Mouse (Mus musculus): ENCODE results near the gene Stau1.
"Not testable (repeated sequence)": the region's sequence is repeated elsewhere in the genome, so short reads cannot be mapped to it uniquely, and the experiment has no call there.

Stau1 gene

DNA sequence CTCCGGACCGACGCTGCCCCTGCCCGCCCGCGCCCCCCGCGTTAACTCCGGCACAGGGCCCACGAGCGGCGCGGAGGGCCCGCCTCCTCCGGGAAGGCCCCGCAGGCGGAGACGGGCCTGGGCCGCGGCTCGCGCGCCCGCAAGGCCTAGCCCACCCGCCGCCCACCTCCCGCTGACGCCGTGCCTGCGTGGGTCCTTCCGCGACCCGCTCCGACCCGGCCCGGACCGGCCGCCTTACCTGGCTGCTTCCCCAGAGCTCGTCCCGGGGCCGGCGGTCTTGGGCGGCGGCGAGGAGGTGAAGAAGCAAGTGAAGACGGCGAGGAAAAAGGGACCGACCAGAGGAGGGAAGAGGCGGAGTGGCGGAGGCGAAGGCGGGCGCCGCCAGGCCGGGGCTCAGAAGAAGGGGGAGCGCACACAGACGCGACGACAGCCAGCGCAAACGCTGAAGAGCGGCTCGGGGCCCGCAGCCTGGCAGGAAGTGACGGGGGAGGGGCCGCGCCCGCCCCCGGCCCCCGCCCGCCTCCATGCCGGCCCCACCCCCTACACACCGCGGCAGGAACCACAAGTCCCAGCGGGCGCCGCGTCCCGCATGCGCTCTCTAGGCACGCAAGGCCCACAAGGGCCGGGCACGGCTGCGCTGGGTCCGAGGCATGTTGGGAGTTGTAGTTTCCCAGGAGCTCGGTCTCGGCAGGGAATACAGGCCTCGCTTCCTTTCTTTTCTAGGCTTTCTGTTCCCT, at the start of gene Stau1:
Stau1 (minus strand) TSS at position 504 of the 737 bp plus-strand sequence.
- DNase-seq (ENCODE audit: low read depth, low spot score) = peak; percentile 95

DNA sequence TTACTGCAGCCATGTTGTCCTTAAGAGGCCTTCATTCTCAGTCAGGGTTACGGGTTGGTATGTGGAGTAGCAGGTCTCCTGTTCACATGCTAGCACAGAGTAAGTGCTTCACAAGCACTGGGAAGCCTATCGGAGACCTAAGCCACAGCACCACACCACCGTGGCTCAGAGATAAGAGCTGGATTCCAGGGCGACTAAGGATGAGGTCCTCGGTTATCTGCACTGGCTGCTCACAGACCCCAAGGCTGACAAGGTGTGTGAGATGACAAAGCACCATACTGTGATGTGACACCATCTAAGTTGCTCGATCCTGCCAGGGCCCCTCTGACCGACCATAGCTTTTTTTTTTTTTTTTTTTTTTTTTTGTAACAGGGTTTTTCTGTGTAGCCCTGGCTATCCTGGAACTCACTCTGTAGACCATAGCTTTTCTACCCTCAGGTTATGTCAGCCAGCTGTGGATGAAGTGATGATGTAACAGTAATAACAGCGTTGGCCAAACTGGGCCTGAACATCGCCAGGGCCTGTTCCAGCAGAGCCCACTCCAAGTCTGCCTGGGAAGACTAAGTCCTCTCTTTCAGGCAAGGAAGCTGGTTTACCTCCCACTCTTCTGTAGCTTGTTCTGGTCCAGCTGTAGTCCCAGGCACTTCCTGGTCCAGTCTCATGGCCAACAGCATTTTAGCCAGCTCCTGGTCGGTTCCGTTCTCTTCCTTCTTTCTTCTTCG, 47.5 kb upstream of the Stau1 start:
- no peak for DNase-seq (ENCODE audit: low read depth, low spot score)

DNA sequence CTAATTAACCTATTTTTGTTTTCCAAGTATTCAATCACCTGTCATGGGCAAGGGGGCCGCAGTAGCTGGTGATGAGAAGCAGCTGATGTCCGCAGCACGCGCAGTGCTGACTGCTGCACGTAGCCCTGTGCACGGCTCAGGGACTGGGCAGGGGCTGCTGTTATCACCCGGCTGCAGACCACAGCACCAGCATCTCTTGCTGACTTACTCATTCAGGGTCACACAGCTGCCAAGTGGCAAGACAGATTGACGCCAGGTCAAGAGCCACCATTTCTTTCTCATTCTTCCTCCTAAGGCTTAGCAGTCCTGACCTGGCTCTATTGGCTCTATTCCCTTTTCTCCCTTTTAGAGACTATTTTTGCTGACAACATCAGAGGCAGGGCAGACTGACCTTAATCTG, 43.3 kb upstream of the Stau1 start:
- no peak for DNase-seq (ENCODE audit: low read depth, low spot score)

DNA sequence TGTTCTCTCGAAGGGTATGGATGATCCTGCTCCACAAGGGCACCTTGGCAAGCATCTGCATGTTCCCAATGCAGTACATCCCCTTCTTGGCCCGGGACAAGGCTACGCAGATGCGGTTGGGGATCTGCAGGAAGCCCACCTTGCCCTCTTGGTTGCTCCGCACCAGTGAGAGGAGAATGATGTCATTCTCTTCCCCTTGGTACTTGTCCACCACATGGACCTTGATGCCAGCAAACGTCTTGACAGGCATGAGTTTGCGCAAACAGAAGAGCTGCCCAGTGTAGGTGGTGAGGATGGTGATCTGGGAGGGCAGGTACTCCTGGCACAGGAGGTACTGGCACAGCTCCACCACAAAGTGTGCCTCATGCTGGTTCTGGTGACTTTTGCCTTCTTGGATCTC, 42.6 kb upstream of the Stau1 start:
- DNase-seq (ENCODE audit: low read depth, low spot score) = no peak

DNA sequence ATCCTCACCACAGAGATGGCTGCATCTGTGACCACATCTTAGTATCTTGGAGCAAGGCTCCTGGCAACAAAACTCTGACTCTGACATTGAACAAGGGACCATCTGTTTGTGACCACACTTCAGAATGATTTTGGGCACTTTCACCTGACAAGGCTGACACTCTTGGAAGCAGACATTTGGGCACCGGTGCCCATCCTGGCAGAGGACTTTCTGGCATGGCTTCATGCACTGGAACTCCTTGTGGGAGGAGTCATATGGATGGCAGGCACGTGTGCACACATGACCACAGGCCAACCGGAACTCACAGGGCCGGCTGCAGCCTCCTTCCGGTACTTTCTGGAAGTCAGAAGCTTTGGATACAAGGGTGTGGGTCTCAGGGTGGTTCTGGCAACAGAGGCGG, 42.2 kb upstream of the Stau1 start:
- no peak for DNase-seq (ENCODE audit: low read depth, low spot score)

DNA sequence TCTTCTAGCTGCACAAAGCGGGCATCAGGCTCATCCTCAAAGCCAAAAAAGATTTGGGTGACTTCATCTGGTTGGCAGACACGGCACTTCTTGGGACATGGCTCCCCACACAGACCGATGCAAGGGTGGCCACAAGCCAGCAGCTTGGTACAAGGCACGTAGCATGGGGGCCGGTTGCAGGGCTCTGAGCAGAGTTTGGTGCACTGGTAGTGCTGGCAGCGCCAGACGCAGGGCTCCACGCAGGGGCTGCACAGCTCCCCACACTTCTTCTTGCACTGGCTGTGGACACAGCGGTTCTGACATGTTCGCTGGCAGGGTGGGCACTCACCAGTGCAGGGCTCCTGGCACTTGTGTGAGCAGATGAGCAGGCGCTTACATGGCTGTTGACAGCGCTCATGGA, 41.6 kb upstream of the Stau1 start:
- no peak for DNase-seq (ENCODE audit: low read depth, low spot score)

DNA sequence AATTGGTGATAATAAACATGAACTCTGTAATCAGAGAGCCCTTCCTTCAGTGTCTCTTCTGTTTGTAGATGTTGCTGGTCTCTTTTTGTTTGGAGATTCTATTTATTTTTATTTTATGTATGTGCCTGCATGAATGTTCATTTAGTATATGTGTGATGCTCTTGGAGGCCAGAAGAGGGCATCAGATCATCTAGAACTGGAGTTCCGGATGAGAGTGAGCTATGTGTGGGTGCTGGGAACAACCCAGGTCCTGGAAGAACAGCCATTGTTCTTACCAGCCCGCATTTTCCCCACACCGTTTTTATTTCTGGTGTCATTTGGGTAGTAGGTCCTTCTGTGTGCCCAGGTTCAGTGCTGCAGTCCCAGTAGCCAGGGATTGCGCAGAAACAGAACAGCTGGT, 34.4 kb upstream of the Stau1 start:
- no peak for DNase-seq (ENCODE audit: low read depth, low spot score)

DNA sequence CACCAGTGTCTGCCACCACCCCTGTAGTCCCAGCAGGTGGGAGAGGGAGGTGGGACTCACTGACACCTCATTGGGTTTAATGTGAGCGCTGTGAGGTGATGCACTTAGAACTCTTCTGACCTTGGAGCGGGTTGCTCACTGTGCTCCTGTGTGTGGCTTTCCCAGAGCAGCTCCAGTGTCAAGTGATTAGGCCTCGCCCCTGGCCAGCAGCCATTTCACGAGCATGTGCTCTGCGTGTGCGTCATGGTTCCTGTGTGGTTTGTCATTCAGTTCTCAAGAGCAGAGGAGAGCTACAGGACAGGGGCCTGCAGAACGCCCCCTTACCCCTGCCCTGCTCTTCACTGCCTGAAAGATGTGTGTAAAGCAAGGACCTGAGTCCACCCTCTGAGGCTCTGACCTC, 32.5 kb upstream of the Stau1 start:
- DNase-seq (ENCODE audit: low read depth, low spot score) = no peak

DNA sequence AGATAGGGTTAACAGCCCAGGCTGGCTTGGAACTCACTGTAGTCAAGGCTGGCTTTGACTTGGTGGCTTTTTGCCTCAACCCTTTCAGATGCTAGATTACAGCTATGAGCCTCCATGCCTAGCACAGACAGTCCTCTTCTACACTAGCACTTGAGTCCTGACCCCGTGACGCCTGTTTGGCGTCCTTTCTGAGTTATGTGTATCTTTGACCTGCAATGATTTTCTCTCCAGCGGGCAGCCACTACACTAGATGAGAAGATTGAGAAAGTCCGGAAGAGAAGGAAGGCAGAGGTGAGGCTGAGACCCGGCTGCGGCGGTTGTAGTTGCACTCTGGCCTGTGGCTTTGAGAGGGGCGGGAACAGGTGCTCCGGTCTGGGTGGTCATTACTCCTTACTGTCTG, 23.3 kb upstream of the Stau1 start:
- DNase-seq (ENCODE audit: low read depth, low spot score) = no peak

DNA sequence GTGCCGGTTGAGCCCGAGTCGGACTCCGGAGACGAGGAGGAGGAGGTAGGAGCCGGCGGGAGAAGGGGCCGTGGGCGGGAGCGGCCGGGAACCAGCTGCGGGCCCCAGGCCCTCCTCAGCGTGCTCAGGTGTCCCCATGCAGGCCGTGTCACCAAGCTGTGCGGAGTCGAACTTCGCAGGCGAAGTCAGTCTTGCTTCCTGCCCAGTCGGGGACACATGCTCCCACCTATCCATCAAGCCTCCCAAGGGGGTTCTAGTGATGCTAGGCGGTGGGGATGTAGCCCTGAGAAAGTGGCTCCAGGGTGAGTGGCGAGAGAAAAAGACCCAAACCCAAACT, 19.3 kb upstream of the Stau1 start:
- DNase-seq (ENCODE audit: low read depth, low spot score) = no peak

DNA sequence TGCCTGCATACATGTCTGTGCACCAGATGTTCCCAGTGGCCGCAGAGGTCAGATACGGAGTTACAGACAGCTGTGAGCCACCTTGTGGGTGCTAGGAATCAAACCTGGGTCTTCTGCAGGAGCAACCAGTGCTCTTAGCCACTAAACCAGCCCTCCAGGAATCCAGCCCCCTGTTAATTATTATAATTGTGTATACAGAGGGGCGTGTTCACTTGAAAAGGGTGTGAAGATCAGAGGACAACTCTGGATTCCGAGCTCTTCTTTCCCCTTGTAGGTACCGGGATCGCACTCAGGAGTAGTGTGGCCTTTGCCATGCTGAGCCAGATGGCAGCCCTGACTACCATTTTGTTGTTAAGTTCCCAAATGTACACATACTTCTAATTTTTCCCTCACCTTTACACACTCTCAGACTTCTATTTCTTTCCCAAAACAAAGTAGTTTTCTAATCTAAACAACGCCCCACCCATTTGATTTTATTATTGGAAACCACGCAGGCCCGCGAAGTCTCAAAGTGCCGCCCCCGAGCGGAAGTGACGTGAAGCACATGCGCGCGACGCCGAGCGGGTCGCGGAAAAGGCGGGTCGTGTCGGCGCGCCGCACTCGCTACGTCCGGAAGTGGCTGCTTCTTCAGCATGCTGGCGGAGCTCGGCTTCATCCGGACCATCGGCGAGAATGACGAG, 18.7 kb upstream of the Stau1 start, which contains the start of gene Ddx27:
Ddx27 (plus strand) TSS at position 492 of the 680 bp plus-strand sequence.
- DNase-seq (ENCODE audit: low read depth, low spot score) = peak; percentile 85

DNA sequence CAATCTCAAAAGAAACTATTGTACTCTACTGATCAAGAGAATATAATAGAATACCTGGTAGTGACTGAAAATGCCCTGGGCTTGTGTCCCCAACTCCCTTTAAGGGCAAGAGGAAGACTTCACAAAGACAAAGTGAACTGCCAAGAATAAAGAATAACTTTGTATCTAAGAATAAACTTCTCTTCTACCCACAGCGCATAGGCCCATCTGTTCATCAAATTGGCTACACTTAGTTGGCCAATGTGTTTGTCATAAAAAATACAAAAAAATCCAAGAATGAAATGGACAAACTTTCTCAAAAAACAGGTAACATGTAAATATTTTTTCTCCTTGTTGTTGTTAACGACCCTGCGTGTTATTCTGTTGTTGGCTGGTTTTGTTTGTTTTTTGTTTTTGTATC, 14.4 kb upstream of the Stau1 start:
- no peak for DNase-seq (ENCODE audit: low read depth, low spot score)

DNA sequence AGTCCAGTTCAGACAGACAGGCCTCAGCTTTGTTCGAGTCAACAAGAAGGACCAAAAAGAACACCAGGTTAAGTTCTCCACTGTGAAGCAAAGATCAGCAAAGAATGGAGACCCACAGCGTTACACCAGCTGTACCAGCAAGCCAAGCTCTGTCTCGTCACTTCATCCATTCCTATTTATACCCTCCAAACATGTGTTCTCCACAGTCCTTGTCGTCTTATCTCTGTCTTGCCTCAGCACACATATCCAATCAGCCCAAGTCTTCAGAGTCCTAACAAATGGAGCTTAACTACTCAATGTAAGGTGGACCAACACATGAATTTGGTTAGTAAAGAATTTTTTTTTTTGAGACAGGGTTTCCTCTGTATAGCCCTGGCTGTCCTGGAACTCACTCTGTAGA, 13.4 kb upstream of the Stau1 start:
- DNase-seq (ENCODE audit: low read depth, low spot score) = no peak

DNA sequence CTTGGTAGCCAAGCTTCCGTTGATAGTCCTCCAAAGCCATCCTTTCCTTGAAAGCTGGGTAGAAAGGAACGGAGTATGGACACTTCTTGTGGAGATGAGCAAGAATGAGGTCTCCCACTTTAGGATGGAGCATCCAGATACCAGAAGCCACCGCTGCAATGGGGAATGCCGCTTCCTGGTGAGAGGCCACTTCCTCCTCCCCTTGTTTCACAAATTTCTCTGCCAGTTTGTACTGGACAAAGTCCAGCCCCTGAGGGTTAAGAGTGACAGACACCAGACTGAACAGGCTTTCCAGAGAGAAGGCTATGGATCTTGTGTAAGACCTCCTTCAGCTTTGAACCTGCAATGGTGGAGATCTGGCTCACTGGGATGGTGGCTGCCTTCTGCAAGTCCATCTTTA, 11.5 kb upstream of the Stau1 start:
- DNase-seq (ENCODE audit: low read depth, low spot score) = not testable (repeated sequence)

DNA sequence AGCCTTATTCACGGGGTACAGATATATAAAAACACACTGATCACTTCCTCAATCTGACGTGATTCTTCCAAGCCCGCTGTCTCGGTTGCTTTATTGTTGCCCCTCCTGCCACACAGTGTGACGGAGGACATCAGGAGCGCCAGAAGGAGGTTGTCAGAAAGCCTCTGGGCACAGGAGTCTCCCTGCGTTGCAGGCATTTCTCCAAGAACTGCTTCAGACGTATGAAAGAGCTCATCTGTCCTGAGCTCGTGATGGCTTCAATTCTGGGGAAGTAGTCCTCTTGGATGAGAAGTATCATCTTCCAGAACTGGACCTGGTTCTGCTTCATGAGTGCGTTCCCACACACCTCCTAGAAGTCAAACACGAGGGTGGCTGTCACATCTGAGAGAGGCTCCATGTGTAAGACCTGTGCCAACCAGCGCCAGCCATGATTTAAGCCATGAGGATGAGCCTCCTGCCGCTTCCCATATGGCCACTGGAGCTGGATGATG, 10.9 kb upstream of the Stau1 start:
- no peak for DNase-seq (ENCODE audit: low read depth, low spot score)

DNA sequence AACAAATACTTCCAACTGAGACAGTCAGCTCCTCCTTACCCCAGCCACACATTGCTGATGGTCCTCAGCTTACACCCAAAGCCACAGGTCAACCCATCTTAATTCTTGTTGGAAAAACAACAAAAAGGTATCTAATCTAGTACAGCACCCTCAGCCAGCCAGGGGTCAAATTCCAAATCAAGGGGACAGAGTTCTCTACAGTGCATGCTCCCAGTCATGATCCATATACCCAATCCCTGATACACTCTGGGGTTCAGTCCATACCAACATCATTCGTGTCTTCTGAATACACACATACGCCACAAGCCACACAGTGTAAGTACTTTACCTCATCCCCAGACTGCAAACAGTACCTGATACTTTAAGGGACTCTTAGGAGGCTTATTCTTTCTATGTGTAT, 10.3 kb upstream of the Stau1 start:
- no peak for DNase-seq (ENCODE audit: low read depth, low spot score)

DNA sequence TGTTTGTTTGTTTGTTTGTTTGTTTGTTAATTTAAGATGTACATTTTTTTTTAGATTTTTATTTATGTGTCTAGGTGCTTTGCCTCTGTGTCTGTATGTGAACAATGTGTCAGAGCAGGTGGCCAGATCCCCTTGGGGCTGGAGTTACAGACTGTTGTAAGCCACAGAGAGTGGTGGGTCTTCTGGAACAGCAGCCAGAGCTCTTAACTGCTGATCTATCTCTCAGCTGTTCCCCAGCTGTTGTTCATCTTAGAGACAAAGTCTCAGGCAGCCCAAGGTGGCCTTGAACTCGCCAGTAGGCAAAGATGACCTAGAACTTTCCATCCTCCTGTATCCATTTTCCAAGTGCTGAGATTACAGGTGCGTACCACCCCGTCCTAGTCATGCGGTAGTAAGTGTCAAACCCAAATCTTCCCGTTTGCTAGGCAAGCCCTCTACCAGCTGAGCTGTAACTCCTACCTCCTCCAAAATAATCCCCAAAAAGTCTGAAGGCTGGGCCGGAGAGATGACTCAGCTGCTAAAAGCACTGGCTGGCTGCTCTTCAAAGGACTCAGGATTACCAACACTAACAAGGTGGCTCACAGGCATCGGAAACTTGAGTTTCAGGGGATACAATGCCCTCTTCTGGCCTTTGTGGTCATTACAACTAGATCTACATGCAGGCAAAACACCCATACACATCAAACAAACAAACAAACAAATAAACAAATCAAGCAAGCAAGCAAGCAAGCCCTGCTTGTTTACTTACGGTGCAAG, 8.2 kb upstream of the Stau1 start:
- DNase-seq (ENCODE audit: low read depth, low spot score) = peak; percentile 76

DNA sequence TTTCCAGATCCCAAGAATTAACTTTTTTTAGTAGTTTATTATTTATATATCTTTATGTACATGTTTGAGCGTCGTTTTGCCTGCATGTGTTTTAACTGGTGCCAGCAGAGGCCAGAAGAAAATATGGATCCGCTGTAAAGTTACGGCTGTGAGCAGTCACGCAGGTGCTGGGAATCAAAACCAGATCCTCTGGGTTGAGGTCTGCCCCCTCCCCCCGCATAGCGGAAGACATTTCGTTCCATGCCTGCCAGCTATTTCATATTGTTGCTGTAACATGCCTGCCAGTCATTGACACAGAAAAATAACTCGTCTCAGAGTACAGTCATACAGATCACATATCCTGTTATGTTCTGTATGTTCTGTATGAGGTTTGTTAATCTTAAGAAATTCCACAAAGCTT, 5.4 kb upstream of the Stau1 start:
- no peak for DNase-seq (ENCODE audit: low read depth, low spot score)

DNA sequence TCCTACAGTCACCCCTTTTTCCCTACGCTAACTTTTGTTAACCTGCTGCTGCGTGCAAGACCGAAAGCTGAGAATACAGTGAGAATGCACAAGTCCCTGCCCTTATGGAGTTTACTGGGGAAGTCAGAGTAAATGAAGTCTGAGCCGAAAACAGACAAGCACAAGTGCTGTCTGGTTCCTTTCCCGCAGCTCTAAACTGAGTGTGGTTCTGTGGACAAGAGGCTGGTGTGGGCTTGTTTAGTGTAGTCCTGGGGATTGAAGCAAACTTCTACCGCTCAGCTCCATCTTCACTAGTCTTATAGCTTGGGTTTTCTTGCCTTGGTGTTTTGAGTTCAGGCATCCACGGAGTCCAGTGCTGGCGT, 415 bp upstream of the Stau1 start:
- no peak for DNase-seq (ENCODE audit: low read depth, low spot score)

DNA sequence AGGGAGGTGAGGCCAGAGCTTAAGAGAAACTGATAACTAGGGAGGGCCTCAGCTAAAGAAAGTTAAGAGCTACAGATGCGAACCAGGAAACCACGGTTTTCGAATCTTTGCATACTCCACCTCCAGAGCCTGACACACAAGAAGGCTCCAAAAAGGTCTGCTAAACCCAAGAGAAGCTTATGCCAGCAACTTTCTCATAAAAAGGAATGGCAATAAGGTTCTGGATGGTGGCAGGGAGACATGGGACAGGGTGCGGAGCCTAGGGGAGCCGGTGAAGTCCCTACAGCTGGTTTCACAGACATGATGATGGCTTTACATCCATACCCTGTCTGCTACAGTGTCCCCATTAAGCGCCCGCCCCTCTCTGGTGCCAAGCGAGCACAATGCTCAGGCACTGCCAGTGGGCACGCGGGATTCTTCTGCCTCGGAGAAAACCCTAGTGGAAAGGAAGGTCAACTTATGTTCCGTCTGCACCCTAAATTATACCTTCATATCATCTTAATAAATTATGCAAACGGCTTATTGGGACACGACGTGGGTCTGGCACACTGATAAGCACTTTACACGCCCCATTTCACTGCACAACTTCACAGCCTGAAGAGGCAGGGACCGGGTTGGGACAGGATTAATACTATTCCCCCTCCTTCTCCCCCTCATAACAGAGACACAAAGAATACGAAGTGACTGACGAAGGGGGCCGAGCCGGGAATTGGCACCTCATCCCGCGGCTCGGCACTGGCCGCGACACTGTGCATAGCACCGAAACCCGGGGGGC, 891 bp downstream of the Stau1 start:
- no peak for DNase-seq (ENCODE audit: low read depth, low spot score)

DNA sequence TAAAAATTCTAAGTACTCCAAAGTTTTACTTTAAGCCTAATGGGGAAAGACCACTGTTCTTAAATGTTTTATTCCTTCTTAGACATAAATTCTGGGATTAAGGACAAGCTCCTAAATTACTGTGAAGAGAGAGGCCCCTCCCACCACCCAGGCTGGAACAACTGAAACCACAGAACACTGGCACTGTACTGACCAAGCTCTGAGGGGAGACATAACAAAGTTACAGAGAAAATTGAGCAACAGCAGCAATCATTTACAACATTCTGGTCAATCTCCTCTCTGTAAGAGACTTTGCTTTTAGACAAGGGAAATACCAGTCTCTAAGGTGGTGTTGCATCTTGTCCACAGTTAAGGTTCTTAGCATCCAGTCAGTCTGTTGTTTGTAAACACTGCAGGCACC, 4.2 kb downstream of the Stau1 start:
- no peak for DNase-seq (ENCODE audit: low read depth, low spot score)
